Mouse (Mus musculus) brain, embryonic 14.5 days (tissue): ENCODE measurements around the gene Med22.

Experiments
- CTCF ChIP-seq: fragments of 200-500 bp; IDR thresholded peaks from 2 replicates; pipeline ENCODE4 v1.5.1; 2012; ENCODE audit warnings: inconsistent platforms, mild to moderate bottlenecking, moderate library complexity, borderline replicate concordance; ENCODE audit not compliant: insufficient read depth, insufficient read length; ENCODE audit errors: extremely low read depth
- POLR2A ChIP-seq: fragments of 200-500 bp; IDR thresholded peaks from 2 replicates; pipeline ENCODE4 v1.6.1; 2012; ENCODE audit warnings: mild to moderate bottlenecking, inconsistent platforms, borderline replicate concordance; ENCODE audit not compliant: poor library complexity, insufficient read depth, insufficient read length, severe bottlenecking; ENCODE audit errors: extremely low read depth

GRCm38 (mm10) chr2:26909387-26909784, 1.1 kb downstream of the Med22 start:
- no peak for TF ChIP-seq CTCF
- no peak for TF ChIP-seq POLR2A
